Mouse (Mus musculus): ENCODE data around the gene Plekhn1. TPM values are rescaled to one million over a fixed set of nuclear protein-coding genes. Genes with fewer than 3 reads are reported as not detected.
A peak's percentile ranks its signal among the peaks of the same experiment; 100 is the strongest.

Gene Plekhn1
- polyA plus RNA-seq, 1 experiment from 2014 or later, result 16.9 TPM

GRCm38 (mm10) chr4:156200623-156201475 is 33.8 kb downstream of the Plekhn1 start, which contains the start of gene Isg15:
Gene Isg15, minus strand, starts transcription at chr4:156200818.
- WGBS (ENCODE audit: missing documents), result 24% methylated on average over 10 of the region's 10 CpGs
- Histone ChIP-seq H3K79me2 (ENCODE audit: inconsistent target) (peaks cover 41% of the 10 kb centered on the region), H3K4me3 (ENCODE audit: inconsistent target) (peak within 1 kb of the TSS; percentile 53), H3K27ac (peak within 1 kb of the TSS; percentile 68), H3K36me3 (ENCODE audit: inconsistent target) (0 out of 2 replicates have a peak, but pooled peaks cover 6% of the 10 kb centered on the region)

GRCm38 (mm10) chr4:156197829-156198205 is 36.8 kb downstream of the Plekhn1 start:
- no peak overlapping the region; the same call in 1 of the 2 replicates for H3K4me3 ChIP-seq (ENCODE audit: inconsistent target)
- no peak overlapping the region for H3K27ac ChIP-seq
- 0 out of 2 replicates have a peak, but pooled peaks cover 6% of the 10 kb centered on the region for H3K36me3 ChIP-seq (ENCODE audit: inconsistent target)
- peaks cover 32% of the 10 kb centered on the region for H3K79me2 ChIP-seq (ENCODE audit: inconsistent target)
- WGBS (ENCODE audit: missing documents), result under 1% methylated on average over 26 of the region's 26 CpGs

GRCm38 (mm10) chr4:156197131-156197828 is 37.4 kb downstream of the Plekhn1 start, which contains the start of gene Agrn:
Gene Agrn, minus strand, starts transcription at chr4:156197488.
- Histone ChIP-seq H3K36me3 (ENCODE audit: inconsistent target) (0 out of 2 replicates have a peak, but pooled peaks cover 6% of the 10 kb centered on the region), H3K27ac (no peak within 1 kb of the TSS), H3K4me3 (ENCODE audit: inconsistent target) (peak within 1 kb of the TSS; percentile 12; the same call in 1 of the 2 replicates), H3K79me2 (ENCODE audit: inconsistent target) (peaks cover 28% of the 10 kb centered on the region)
- WGBS (ENCODE audit: missing documents), result 2% methylated on average over 59 of the region's 88 CpGs

- 0 out of 2 replicates have a peak, but pooled peaks cover 6% of the 10 kb centered on the region for H3K36me3 ChIP-seq (ENCODE audit: inconsistent target)
- 23% methylated on average over 34 of the region's 35 CpGs for WGBS (ENCODE audit: missing documents)
- peaks cover 24% of the 10 kb centered on the region for H3K79me2 ChIP-seq (ENCODE audit: inconsistent target)
- H3K4me3 ChIP-seq (ENCODE audit: inconsistent target), result peak overlapping the region; percentile 12; the same call in 1 of the 2 replicates
- H3K27ac ChIP-seq, result no peak overlapping the region
Measured at GRCm38 (mm10) chr4:156195927-156196870, 38.5 kb downstream of the Plekhn1 start.

- WGBS (ENCODE audit: missing documents), result 88% methylated on average over 6 of the region's 6 CpGs
- Histone ChIP-seq H3K4me3 (ENCODE audit: inconsistent target) (no peak overlapping the region), H3K36me3 (ENCODE audit: inconsistent target) (0 out of 2 replicates have a peak, but pooled peaks cover 6% of the 10 kb centered on the region), H3K79me2 (ENCODE audit: inconsistent target) (peaks cover 11% of the 10 kb centered on the region), H3K27ac (no peak overlapping the region)
Measured at GRCm38 (mm10) chr4:156194346-156194745, 40.3 kb downstream of the Plekhn1 start.

- Histone ChIP-seq H3K79me2 (ENCODE audit: inconsistent target) (peaks cover 6% of the 10 kb centered on the region), H3K27ac (no peak overlapping the region), H3K4me3 (ENCODE audit: inconsistent target) (no peak overlapping the region), H3K36me3 (ENCODE audit: inconsistent target) (0 out of 2 replicates have a peak, but pooled peaks cover 3% of the 10 kb centered on the region)
- WGBS (ENCODE audit: missing documents), result 93% methylated on average over 5 of the region's 5 CpGs
Measured at GRCm38 (mm10) chr4:156193906-156194305, 40.8 kb downstream of the Plekhn1 start.

GRCm38 (mm10) chr4:156193200-156193590 is 41.5 kb downstream of the Plekhn1 start:
- 75% methylated on average over 2 of the region's 2 CpGs for WGBS (ENCODE audit: missing documents)
- no peak overlapping the region for H3K27ac ChIP-seq
- no peaks in the 10 kb centered on the region for H3K79me2 ChIP-seq (ENCODE audit: inconsistent target)

GRCm38 (mm10) chr4:156192421-156193199 is 42.0 kb downstream of the Plekhn1 start:
- Histone ChIP-seq H3K79me2 (ENCODE audit: inconsistent target) (no peaks in the 10 kb centered on the region), H3K4me3 (ENCODE audit: inconsistent target) (no peak overlapping the region), H3K27ac (no peak overlapping the region), H3K36me3 (ENCODE audit: inconsistent target) (no peaks in the 10 kb centered on the region)
- 86% methylated on average over 8 of the region's 8 CpGs for WGBS (ENCODE audit: missing documents)

More at GRCm38 (mm10) chr4:156193200-156193590, 41.5 kb downstream of the Plekhn1 start:
- Histone ChIP-seq H3K36me3 (ENCODE audit: inconsistent target) (no peaks in the 10 kb centered on the region), H3K4me3 (ENCODE audit: inconsistent target) (no peak overlapping the region)

- WGBS (ENCODE audit: missing documents), result 85% methylated on average over 6 of the region's 6 CpGs
- H3K27ac ChIP-seq, result no peak overlapping the region
- H3K79me2 ChIP-seq (ENCODE audit: inconsistent target), result no peaks in the 10 kb centered on the region
- H3K4me3 ChIP-seq (ENCODE audit: inconsistent target), result no peak overlapping the region
- no peaks in the 10 kb centered on the region for H3K36me3 ChIP-seq (ENCODE audit: inconsistent target)
Measured at GRCm38 (mm10) chr4:156188811-156189323, 45.8 kb downstream of the Plekhn1 start.

GRCm38 (mm10) chr4:156188162-156188810 is 46.4 kb downstream of the Plekhn1 start:
- H3K27ac ChIP-seq, result no peak overlapping the region
- H3K4me3 ChIP-seq (ENCODE audit: inconsistent target), result no peak overlapping the region
- no peaks in the 10 kb centered on the region for H3K79me2 ChIP-seq (ENCODE audit: inconsistent target)
- 68% methylated on average over 5 of the region's 5 CpGs for WGBS (ENCODE audit: missing documents)
- H3K36me3 ChIP-seq (ENCODE audit: inconsistent target), result no peaks in the 10 kb centered on the region

- no peak overlapping the region for H3K27ac ChIP-seq
- H3K79me2 ChIP-seq (ENCODE audit: inconsistent target), result no peaks in the 10 kb centered on the region
- no peaks in the 10 kb centered on the region for H3K36me3 ChIP-seq (ENCODE audit: inconsistent target)
- 24% methylated on average over 31 of the region's 31 CpGs for WGBS (ENCODE audit: missing documents)
- no peak overlapping the region for H3K4me3 ChIP-seq (ENCODE audit: inconsistent target)
Measured at GRCm38 (mm10) chr4:156185950-156186850, 48.5 kb downstream of the Plekhn1 start.

GRCm38 (mm10) chr4:156185456-156185949 is 49.2 kb downstream of the Plekhn1 start:
- Histone ChIP-seq H3K4me3 (ENCODE audit: inconsistent target) (no peak overlapping the region), H3K36me3 (ENCODE audit: inconsistent target) (no peaks in the 10 kb centered on the region), H3K27ac (no peak overlapping the region), H3K79me2 (ENCODE audit: inconsistent target) (no peaks in the 10 kb centered on the region)
- WGBS (ENCODE audit: missing documents), result 92% methylated on average over 13 of the region's 13 CpGs
